Mouse (Mus musculus): ENCODE measurements around the gene Galnt3. TPM values are rescaled to one million over a fixed set of nuclear protein-coding genes. Genes with fewer than 3 reads are reported as not detected.

Gene Galnt3
- total RNA-seq, 2 experiments from 2014 or later: 4.8 to 6.0 TPM

DNA sequence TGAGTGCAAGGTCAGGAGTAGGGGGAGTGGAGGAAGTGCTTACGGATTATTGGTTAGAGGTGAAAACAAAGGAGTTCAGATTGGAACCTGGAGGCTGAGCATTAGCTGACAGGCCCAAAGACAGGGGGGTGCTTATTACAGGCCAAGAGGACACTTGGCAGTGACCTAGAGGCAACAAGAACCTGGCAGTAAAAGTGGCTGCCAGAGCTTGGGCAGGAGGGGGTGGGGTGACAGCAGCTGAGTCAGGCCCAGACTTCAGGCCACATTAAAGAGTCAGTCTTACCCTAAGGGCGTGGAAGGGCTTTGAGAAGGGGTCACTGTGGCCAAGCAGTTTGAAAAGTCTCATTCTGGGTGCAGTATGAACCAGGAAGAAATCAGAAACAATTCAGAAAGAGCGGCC is 7.1 kb downstream of the Galnt3 start:
- DNase-seq (ENCODE audit: low spot score in 2 of 2): no peak

DNA sequence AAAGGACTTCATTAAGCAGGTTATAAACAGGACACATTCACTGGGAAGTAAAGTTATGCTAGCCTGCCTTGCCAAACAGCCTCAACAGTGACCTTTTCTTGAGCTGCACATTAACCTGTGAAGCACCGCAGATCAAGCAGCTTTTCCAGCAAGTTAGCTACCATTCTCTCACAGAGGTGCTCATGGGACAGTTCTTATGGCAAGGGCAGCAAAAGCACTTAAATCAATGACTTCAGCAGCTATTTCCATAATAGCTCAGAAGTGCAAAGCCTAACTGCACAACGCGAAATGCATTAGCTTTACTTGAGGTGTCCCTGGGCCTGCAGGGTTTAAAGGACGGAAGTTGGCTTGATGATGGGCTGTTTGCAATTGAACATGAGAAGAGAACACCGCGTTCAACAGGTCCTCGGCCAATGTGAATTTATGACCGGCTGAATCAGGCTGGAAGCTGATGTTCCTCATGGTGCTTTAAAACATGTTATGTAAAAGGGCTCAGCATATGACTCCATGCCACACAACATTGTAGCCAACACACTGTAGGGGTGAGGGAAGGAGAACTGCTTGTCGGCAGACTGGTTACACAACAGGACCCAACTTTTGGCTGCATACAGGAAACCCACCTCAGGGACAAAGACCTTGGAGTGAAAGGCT is 16.8 kb downstream of the Galnt3 start:
- DNase-seq (ENCODE audit: low spot score in 2 of 2): no peak

DNA sequence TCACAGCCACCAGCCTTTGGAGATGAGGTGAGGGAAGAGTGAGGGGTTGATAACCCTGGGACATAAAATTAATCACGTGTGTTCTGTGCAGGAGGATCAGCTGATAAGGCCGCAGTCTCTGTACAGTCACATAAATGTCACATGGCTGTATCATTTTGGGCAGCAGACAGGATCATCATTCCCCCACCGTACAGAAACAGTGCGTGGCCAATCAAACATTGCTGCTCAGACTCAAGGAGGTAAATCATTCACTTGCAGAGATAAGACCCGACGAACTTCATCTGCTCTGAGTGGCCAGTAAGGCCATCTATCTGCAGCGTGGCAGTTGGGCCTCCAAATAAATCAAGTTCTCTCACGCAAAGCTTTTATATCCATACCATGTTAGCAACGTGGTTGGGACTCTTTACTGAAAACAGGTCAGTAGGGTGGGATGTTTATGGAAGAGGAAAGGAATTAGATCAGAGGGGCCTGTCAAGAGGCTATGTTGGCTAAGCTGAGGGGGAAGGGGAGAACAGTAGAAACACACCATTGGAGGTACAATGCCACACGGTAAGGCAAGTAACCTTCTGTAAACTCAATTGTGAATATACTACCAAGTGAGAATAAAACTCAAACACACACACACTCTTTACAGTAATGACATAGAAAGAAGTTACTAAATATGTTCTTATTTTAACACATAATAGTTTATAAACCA is 20.9 kb downstream of the Galnt3 start:
- no peak for DNase-seq (ENCODE audit: low spot score in 2 of 2)

DNA sequence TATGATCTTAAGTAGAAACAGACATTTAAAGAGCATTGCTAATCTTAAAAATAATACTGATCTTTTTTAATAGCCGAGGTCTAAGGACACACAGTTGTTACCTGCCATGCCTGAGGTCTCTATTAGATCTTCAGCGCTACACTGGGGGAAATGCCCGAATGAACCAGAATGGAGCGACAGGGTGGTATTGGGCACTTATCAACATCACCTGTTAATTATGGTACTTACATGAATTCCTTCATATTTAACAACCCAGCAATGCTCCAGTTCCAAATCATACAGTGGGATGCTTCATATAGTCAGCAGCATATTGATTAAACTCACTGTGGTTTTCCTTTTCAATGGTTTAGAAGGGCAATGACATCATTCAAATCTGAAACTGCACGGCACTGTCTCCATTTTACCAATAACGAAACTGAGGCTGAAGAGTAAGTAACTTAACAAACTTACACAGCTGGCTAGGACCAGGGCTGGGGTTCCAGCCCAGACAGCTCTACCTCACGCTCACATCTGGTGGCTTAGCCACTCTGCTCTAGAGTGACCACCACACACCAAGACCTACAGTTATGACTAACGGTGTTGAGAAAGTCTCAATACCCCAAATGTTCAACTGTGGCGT is 23.0 kb downstream of the Galnt3 start:
- no peak for DNase-seq (ENCODE audit: low spot score in 2 of 2)

DNA sequence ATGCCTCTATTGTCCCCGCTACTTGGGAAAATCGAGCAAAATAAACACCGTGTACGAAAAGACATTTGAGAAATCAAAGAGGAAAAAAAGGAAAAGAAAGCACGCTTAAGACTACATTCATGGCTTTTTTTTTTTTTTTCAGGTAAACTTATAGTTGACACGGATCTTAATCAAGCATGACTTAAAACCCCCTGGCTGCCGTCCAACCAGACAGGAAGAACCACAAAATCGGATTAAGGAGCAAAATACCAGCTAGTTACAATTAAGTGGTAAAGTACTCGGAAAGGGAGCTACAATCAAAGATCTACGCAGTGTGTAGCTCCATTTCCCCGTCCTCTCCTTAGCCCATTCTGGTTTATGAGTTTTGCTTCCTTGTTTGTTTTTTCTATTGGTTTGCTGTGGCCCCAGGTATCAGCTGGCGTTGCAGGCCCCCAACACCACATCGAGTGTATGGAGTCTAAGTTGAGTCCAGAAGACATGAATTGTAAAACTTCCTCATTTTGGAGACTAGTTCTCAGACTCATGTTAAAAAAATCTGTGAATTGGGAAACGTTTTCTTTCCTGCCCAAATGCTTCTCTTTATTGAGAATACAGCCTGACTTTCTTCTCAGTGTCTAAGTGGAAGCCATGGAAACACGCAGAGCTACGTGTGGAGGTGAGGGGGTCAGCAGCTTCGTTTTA is 24.0 kb downstream of the Galnt3 start:
- DNase-seq (ENCODE audit: low spot score in 2 of 2): no peak

DNA sequence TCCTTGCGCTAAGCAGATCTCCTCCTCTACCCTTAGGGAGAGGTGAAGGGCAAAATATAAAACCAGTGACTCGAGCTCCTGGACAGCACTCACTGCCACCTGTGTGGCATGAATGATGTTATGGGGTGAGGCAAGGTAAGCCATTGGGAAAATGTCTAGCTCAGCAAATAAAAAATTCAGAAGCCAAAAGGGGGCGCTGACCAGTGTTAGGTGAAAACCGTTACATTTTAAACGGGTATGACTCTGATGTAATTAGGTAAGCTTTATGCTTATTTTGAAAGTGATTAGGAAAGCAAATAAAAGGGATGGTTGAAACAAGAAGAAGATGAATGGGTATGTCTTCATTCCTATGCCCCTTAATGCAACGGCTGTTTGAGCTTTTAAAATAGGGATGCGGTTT is 24.6 kb downstream of the Galnt3 start:
- DNase-seq (ENCODE audit: low spot score in 2 of 2): no peak

DNA sequence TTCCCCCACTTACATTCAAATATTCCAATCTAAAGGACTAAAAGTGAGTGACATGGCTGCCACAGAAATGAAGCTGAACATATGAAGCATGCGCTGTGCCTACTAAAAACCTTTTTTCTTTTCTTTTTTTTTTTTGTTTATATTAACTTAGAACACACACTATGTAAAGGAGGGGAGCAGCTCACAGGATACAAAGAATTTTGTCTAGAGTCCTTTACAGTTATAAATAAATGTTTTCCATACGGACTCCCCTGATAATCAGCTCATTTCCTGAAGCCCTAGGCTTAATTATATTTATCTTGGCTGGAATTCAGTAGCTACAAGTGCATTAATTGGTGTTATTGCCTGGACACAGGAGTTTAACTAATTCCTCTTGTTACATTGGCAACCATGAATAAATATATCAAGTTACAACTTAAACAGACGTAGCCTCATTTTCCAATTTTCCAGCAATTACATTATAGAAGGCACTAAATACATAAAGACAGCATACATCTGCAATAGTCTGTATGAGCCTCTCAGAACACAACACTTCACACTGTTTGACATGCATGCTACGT is 30.1 kb downstream of the Galnt3 start:
- no peak for DNase-seq (ENCODE audit: low spot score in 2 of 2)

DNA sequence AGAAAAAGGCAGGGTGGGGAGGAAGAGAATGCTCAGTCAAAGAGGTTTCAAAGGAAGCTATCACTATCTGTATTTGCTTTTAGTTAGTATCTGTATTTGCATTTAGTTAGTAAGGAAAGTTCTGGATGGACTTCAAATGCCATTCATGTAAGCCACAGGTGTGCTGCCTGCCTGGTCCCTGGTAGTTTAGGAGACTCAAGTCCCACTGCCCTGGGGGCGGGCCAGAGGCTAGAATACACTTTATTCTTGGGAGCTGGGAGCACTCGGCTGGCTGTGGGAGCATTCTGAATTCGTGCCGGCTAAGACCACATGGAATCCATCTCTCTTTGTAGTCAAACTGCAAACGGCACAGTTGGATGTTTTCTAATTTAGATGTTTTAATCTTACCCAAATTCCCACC is 33.5 kb downstream of the Galnt3 start:
- no peak for DNase-seq (ENCODE audit: low spot score in 2 of 2)

DNA sequence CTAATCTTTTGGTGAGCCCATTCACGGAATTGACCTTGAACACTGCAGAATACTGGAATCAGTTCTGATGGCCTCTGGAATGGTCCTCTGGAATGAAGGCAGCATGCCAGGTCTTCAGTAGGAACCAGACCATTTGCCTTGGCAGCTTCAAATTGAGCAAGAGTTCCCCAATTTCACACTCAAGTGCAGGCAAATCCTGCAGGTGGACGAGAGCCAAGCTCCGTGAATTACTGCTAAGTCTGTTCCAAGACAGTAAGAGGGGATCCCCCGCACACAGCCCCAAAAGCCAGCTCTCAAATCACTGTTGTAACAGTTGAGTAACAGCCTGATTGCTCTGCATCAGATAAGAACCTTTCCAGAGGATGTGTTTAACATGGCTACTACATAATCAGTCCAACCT is 42.9 kb downstream of the Galnt3 start:
- peak in 1 of 2 experiments; percentile 19 for DNase-seq (ENCODE audit: low spot score in 2 of 2)

DNA sequence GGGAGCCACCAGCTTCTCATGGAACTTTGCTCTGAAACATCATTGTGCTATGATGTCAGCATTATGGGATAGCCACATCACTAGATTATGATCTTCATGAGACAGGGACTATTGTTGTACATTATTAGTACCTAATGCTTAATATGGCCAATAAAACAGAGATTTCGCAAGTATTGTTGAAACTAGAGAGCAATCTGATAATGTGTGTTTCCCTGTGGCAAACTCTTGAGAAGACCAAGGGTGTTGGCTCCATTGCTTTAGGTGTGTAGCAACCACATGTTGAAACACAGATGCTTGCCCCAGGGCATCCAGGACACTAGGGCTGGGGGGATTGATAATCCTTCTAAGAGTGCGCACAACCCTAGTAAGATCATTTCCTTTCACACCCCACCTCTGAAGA is 44.1 kb downstream of the Galnt3 start:
- no peak for DNase-seq (ENCODE audit: low spot score in 2 of 2)

DNA sequence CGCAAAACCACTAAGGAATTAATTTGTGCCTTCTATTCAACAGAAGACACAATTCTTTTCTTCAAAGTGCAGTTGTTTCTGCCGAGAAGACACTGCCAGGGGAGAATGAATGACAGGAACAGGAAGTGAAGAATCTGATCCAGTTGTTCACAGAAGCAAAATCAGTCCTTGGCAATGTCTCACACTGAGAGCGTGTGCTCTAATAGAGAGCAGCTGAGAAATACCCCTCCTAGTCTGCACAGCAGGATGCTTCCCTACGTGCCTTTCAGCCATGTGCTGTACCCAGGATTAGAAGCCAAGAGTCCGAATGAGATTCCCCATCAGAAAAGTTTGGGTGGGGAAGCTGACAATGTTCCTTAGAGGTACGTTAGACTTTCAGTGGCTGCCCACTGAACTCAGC is 55.3 kb downstream of the Galnt3 start:
- no peak for DNase-seq (ENCODE audit: low spot score in 2 of 2)

DNA sequence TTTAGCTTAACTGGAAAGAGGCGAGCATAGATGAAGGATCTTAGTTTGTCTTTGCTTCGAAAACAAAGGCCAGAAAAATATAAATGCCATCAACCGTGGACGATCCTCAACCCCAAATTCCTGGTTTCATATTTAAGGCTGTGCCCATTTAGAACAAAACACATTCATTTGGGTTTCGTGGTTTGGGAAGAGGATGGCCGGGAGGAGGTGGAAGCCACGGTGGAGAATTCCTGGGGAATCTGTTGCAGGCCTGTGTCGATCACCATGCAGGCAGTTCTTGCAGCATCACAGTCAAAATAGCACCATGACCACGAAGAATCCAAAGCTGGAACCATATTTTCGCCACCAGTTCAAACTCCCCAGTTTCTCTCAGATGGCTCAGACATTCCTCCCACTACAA is 61.5 kb downstream of the Galnt3 start:
- DNase-seq (ENCODE audit: low spot score in 2 of 2): no peak

DNA sequence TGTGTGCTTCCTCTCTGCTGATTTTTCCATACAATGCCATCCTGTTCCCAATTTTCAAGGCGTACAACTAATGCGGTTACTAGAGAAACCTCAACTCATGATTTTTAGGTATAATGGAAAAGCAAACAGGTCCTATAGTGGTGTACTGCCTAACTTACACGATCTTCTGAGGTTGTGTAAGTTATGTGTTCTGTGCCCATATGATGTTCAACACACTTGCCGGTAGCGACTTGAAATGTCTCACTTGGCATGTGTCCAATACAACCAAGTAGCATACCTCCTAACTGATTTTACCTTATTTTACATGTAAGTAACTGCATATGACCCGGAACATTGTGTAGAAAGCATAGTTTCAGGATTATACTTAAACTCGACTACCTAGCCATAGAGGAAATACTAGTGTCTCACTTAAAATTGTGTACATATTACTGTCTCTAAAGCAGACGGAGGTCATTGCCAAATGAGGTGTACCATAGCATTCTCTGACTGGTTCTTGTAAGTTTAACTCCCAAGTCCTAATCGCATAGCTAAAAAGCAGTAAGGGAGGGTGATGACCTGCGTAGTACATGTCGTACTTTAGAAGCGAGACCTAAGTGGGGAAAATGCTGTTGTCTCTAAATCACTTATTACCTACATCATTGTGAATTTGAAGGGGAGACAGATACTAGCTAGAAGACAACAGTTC is 80.2 kb downstream of the Galnt3 start:
- DNase-seq (ENCODE audit: low spot score in 2 of 2): no peak

DNA sequence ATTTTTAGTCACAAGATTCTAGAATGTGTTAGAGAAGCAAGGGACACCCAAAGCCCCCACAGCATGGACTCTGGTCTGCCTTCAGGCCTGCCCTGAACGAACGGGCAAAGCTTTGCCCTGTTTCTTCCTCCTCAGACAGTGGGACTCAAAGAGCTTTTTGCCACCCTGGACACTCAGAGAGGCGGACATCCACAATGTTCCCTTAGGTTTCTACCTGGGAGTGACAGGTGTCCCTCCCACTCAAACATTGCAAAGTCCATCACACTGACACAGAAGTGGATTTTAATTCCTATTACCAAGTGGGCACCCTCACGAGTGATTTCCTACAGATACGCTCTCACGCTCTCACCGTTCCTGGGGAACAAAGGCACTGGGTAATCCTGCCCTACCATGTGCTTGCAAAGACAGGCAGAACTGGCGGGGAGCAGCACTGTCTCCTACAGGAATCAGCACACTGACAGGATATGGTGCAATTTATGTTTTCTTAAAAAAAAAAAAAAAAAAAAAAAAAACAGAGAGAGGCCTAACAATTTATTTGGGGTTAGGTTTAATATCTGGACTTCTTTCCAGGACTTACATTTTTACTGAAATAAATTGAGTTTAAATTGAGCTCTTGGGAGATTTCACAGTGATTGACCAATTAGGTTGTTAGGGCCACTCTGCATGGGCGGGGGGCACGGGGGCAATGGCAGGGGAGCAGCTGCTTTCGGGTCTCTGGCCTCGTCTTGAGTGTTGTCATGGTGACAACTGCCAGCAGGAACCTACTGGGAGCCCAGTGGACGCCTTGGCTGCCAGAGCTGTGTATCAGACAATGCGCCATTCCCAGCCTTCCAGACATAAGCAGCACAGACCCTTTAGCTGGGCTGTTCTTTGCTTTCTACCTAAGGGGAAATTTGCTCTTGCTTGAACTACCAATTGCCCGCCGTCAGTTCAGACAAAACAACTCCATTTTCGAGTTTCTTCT is 81.1 kb downstream of the Galnt3 start:
- no peak for DNase-seq (ENCODE audit: low spot score in 2 of 2)

DNA sequence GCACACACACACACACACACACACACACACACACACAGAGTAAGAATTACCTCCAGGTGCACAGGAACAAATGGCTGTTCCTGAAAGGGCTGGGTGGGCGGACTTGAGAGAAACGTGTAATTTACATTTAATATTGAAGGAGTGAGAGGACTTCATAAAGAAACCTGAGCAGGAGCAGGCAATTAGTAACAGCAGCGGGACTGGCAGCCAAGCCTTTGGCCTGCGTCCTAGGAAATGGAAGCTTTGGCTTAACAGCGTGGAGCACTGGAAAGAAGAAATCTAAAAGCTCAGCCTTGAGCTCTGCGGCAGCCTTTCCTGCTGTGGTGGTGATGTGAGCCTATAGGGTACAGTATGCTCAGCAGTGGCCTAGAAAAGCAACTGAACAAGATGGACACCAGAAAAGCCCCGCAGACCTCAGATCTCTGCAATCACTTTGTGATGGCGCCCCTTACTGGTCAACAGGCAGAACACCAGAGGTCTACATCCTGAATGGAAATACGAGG is 82.8 kb downstream of the Galnt3 start:
- peak in 1 of 2 experiments; percentile 75 for DNase-seq (ENCODE audit: low spot score in 2 of 2)

DNA sequence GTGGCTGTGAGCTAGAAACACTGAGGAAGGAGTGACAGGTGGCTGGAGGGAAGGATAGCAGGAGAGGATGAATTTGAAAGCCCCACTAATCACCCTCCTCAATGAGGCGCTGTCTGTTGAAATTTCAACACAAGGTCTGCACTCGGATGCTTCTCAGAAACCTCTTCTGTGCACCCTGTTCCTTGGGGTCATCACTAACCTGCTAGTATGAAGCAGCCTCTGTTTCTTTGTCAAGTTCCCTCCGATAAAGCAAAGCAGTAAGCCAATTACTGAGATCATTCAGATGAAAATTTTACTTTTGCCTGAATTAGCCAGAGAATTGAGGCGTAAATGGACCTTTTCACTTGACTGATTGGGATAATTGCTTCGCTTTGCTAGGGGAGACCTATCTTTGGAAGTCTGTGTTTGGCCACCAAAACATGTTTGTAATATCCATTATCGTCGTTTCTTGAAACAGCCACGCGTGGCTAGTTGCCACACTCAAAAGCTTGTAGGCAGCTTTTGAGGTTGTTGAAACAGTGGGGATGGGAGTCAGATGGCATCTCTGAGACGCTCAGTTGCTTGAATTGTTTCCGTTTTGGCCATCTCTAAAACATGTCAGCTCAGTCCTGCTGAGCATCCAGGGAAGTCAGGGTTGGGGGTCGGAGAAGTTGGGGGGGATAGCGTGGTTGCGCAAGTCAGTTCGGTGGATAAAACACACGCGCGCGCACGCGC is 83.4 kb downstream of the Galnt3 start:
- DNase-seq (ENCODE audit: low spot score in 2 of 2): peak in 1 of 2 experiments; percentile 28

DNA sequence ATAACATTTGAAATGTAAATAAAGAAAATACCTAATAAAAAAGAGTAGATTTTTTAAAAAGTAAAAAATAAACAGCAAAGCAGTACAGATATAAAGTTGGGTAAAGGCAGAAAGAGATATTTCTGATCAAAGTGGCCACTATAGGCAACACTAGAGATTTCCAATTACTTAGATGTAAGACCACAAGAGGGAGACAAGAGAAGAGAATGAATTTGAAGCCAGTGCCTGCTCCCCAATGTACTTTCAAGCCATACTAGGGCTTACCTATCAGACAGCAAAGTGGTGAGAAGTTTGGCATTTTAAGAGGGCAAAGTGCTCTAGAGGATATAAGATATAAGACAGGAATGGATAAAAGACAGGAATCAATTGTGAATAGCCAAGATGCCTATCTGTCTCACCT is 84.2 kb downstream of the Galnt3 start:
- no peak for DNase-seq (ENCODE audit: low spot score in 2 of 2)

DNA sequence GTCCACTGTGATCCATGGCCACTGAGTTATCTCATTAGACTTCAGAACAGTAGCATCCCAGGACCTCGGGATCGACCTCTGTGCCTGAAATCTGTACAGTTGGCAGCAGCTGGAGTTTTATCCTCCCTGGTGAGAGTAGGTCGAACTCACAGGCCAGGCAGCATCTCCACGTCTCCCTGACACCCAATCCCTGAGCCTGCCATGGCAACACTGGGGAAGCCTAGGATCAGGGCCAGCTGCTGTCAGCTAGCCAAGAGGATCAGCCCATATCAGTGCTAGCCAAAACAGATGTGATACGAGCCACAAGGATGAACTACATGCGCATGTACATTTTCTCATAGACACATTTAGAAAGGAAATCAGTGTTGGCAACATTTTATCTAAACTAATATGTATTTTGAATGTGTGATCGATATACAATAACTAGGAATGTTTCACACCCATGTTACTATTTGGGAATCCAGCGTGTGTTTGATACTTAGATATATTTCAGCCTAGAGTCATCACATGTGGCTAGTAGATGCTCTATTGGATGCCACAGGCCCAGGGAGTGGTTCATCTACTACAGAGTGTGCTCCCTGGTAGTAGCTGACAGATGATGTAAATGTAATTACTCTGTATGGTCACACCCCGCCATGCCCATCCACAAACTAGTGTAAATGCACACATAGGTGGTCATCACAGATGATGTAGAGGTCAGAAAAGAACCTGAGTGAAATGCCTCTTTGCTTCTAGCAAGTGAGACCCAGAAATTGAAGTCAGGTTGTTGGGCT is 89.7 kb downstream of the Galnt3 start:
- peak in 1 of 2 experiments; percentile 57 for DNase-seq (ENCODE audit: low spot score in 2 of 2)
